Mouse (Mus musculus) lung, adult 2 months (tissue): ENCODE results near the gene Lyplal1. TPM values are rescaled to one million over a fixed set of nuclear protein-coding genes. Genes with fewer than 3 reads are reported as not detected.

Experiments used
- DNase-seq: peaks from one replicate; pipeline ENCODE4 v3.0.0; 2022
- H3K4me1 ChIP-seq: fragments of 200-500 bp; 2 replicates; pipeline ENCODE4 v1.6.1; 2011; ENCODE audit warnings: low read length; ENCODE audit not compliant: control insufficient read depth, insufficient read depth
- H3K4me3 ChIP-seq: fragments of 200-500 bp; replicated peaks from 2 replicates; pipeline ENCODE3; 2011; ENCODE audit warnings: low read depth, mild to moderate bottlenecking, control low read depth, low read length; ENCODE audit errors: extremely low read depth
- CTCF ChIP-seq: fragments of 200-500 bp; IDR thresholded peaks from 2 replicates; pipeline ENCODE4 v1.5.1; 2011; ENCODE audit warnings: mild to moderate bottlenecking, low read length, control low read depth; ENCODE audit not compliant: insufficient read depth
- POLR2A ChIP-seq: fragments of 200-500 bp; IDR thresholded peaks from 2 replicates; pipeline ENCODE4 v1.6.1; 2011; ENCODE audit warnings: low read depth, mild to moderate bottlenecking, control low read depth, low read length, borderline replicate concordance; ENCODE audit errors: extremely low read depth
- WGBS: fragments of 180-500 bp; shearing (Covaris S2); methylation state at CpG from one replicate; pipeline ENCODE4 v1.1.7; 2018; 5-methylcytosine and 5-hydroxymethylcytosine counted together
- polyA plus RNA-seq: library from polyadenylated mRNA; depleted of rRNA; stranded (reverse); fragments of >200 nt; gene quantifications from 2 replicates; pipeline ENCODE4 v1.2.3, GENCODE M21; 2012

The Lyplal1 gene
- polyA plus RNA-seq, 1 experiment = 6.7 TPM

DNA sequence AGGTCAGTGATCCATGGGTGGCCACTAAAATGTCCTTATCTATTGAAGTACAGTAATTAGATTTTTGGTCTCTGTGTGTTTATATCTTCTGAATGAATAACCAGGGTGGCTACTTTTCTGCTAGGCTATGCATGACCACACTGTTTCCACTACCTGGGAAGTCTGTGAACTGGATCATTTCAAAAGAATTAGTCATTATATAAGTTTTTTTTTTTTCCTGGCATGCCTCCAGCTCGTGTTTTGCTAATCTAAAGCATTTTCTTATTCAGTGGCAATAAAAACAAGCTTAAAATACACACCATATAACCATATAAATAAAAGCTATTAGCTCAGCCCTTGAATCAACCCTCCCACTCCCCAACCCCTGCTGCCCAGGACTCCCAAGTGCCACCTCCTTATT lies 75.3 kb downstream of the Lyplal1 start:
- Histone ChIP-seq H3K4me3 (no peak overlapping the region), H3K4me1 (no peaks in the 10 kb centered on the region)
- DNase-seq = no peak
- TF ChIP-seq CTCF (no peak), POLR2A (no peak)
- WGBS = 52% methylated on average over 1 of the region's 1 CpGs
